Mouse (Mus musculus) testis, adult 2 months (tissue): ENCODE results near the gene Anks3.

Experiments used
- CTCF ChIP-seq: fragments of 200-500 bp; IDR thresholded peaks from 2 replicates; pipeline ENCODE4 v1.5.1; 2012; ENCODE audit warnings: low read depth, mild to moderate bottlenecking, inconsistent platforms, low read length, moderate library complexity; ENCODE audit not compliant: control insufficient read depth, insufficient read depth, insufficient replicate concordance
- POLR2A ChIP-seq: fragments of 200-500 bp; IDR thresholded peaks from 2 replicates; pipeline ENCODE4 v1.6.1; 2012; ENCODE audit warnings: low read depth, mild to moderate bottlenecking, inconsistent platforms, low read length, moderate library complexity; ENCODE audit not compliant: control insufficient read depth

DNA sequence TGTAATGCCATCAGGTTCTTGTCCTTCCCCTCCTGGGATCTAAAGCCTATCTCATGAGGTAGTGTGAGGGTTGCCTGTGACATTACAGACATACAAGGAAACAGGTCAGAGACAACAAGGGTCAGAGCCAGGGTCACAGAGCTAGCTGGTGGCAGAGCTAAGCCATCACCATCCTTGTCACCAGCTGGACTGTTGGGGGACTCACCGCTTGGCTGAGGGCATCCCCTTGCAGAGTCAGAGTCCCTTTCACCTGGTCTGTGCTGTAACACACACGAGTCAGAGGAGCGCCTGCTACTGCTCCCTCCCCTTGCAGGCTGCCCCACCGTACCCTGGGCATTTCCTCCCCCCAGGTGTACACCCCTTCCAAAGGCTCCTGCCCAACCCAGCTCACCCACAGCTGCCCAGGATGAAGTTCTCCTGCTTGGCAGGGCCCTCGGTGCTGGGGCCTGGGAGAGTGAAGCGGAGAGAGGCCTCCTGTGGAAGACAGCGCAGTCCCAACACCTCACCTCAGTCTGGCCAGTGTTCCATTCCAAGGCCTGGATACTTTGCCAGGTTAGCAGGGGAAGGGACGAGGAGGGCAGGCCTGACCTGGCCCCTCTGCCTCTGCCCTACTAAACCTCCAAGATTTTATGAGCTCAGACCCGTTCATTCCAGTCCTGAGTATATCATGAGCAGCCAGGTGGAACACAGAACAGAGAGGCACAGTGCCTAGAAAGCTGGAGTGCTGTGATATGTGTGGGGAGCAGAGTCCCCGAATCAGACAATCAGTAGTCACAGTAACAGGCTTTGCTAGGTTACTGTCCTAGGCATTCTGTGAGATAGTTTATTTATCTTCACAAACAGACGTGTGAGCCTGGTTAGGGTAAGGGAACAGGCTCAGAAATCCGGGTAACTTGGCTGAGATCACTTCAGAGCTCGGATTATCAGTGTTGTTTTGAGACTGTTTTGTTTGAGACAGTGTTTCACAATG, 48.3 kb upstream of the Anks3 start:
- TF ChIP-seq POLR2A: no peak
- TF ChIP-seq CTCF: no peak
